Mouse (Mus musculus) MEL (cell line): ENCODE measurements at regions not wholly inside any gene's neighbourhood (a gene's known extent, or its start where the extent isn't known, plus 50 kb on each side); places are given as distances from the start of the nearest gene placed in this dataset.
"Not testable (repeated sequence)": the region's sequence is repeated elsewhere in the genome, so short reads cannot be mapped to it uniquely, and the experiment has no call there.

Experiments used
- DNase-seq: peaks from one replicate; pipeline ENCODE4 v3.0.0; 2011; ENCODE audit warnings: low read depth, low spot score
- H3K27ac ChIP-seq: 2 replicates; pipeline ENCODE4 v1.5.1; 2012; ENCODE audit warnings: low read depth, mild to moderate bottlenecking, control low read depth, low read length, moderate library complexity; ENCODE audit not compliant: control insufficient read depth
- H3K27me3 ChIP-seq, 2 experiments: fragments of 150-350 bp in 1 of 2; sonication (generic) in 1 of 2; 2 replicates each; pipeline ENCODE4 v1.6.1; 2012; ENCODE audit warnings: low read length in 2 of 2, mild to moderate bottlenecking in 2 of 2, improper control_type of control experiment in 1 of 2, moderate library complexity in 1 of 2; ENCODE audit not compliant: insufficient read depth in 2 of 2, control insufficient read depth in 1 of 2
- H3K36me3 ChIP-seq, 2 experiments: 2 replicates each; pipeline ENCODE4 v1.6.1; 2012 to 2014; ENCODE audit warnings: low read length in 2 of 2, improper control_type of control experiment in 1 of 2, inconsistent platforms in 1 of 2, mild to moderate bottlenecking in 1 of 2; ENCODE audit not compliant: insufficient read depth in 2 of 2, control insufficient read depth in 1 of 2
- H3K4me1 ChIP-seq, 2 experiments: fragments of 150-350 bp in 1 of 2; sonication (generic) in 1 of 2; 2 replicates each; pipeline ENCODE4 v1.6.1; 2012; ENCODE audit warnings: low read length in 2 of 2, improper control_type of control experiment in 1 of 2, mild to moderate bottlenecking in 1 of 2; ENCODE audit not compliant: insufficient read depth in 2 of 2, control insufficient read depth in 1 of 2
- H3K4me3 ChIP-seq, 2 experiments: fragments of 150-350 bp in 1 of 2; sonication (generic) in 1 of 2; 2 replicates each; pipeline ENCODE4 v1.5.1; 2012; ENCODE audit warnings: low read depth in 2 of 2, low read length in 2 of 2, mild to moderate bottlenecking in 2 of 2, moderate library complexity in 2 of 2, control low read depth in 1 of 2, improper control_type of control experiment in 1 of 2; ENCODE audit not compliant: control insufficient read depth in 1 of 2, insufficient read depth in 1 of 2
- H3K79me2 ChIP-seq: 2 replicates; pipeline ENCODE4 v1.6.1; 2012; ENCODE audit warnings: mild to moderate bottlenecking, low read length, moderate library complexity; ENCODE audit not compliant: control insufficient read depth, poor library complexity, insufficient read depth
- H3K9ac ChIP-seq: 2 replicates; pipeline ENCODE4 v1.6.1; 2012; ENCODE audit warnings: low read depth, mild to moderate bottlenecking, control low read depth, low read length, moderate library complexity; ENCODE audit not compliant: control insufficient read depth, poor library complexity, severe bottlenecking
- H3K9me3 ChIP-seq: fragments of 150-350 bp; sonication (generic); replicated peaks from 2 replicates; pipeline ENCODE4 v1.6.1; 2012; ENCODE audit warnings: mild to moderate bottlenecking, low read length, improper control_type of control experiment, moderate library complexity; ENCODE audit not compliant: insufficient read depth
- CHD2 ChIP-seq: IDR thresholded peaks from 2 replicates; pipeline ENCODE4 v1.6.1; 2011; ENCODE audit warnings: low read length, improper control_type of control experiment
- CTCF ChIP-seq, 3 experiments: IDR thresholded peaks in 2 of 3; conservative IDR thresholded peaks in 1 of 3; 2 replicates each; pipeline ENCODE4 v1.5.1; 2011 to 2012; ENCODE audit warnings: low read length in 3 of 3, low read depth in 2 of 3, mild to moderate bottlenecking in 2 of 3, improper control_type of control experiment in 1 of 3, inconsistent platforms in 1 of 3, mixed read lengths in 1 of 3, moderate library complexity in 1 of 3; ENCODE audit not compliant: control insufficient read depth in 1 of 3, insufficient read depth in 1 of 3, poor library complexity in 1 of 3, severe bottlenecking in 1 of 3
- E2F4 ChIP-seq: IDR thresholded peaks from 2 replicates; pipeline ENCODE4 v1.6.1; 2011; ENCODE audit warnings: low read depth, low read length, improper control_type of control experiment, borderline replicate concordance
- ELF1 ChIP-seq: IDR thresholded peaks from 2 replicates; pipeline ENCODE4 v1.6.1; 2014; ENCODE audit warnings: low read depth, mild to moderate bottlenecking, inconsistent platforms, low read length, improper control_type of control experiment, moderate library complexity
- HCFC1 ChIP-seq: IDR thresholded peaks from 2 replicates; pipeline ENCODE4 v1.6.1; 2012; ENCODE audit warnings: low read depth, mild to moderate bottlenecking, inconsistent platforms, low read length, improper control_type of control experiment, moderate library complexity
- JUND ChIP-seq: IDR thresholded peaks from 2 replicates; pipeline ENCODE4 v1.6.1; 2011; ENCODE audit warnings: low read depth, mild to moderate bottlenecking, improper control_type of control experiment, low read length
- MAFK ChIP-seq: IDR thresholded peaks from 2 replicates; pipeline ENCODE4 v1.6.1; 2011; ENCODE audit warnings: low read depth, mild to moderate bottlenecking, low read length, improper control_type of control experiment, borderline replicate concordance
- MYB ChIP-seq: IDR thresholded peaks from 2 replicates; pipeline ENCODE4 v1.6.1; 2011; ENCODE audit warnings: mild to moderate bottlenecking, low read depth, low read length, improper control_type of control experiment
- NELFE ChIP-seq: IDR thresholded peaks from 2 replicates; pipeline ENCODE4 v1.6.1; 2011; ENCODE audit warnings: low read depth, low read length, improper control_type of control experiment
- POLR2AphosphoS5 ChIP-seq: IDR thresholded peaks from 2 replicates; pipeline ENCODE4 v1.6.1; 2012; ENCODE audit warnings: low read depth, borderline replicate concordance, mild to moderate bottlenecking, inconsistent platforms, low read length, moderate library complexity, mixed read lengths
- SMC3 ChIP-seq: IDR thresholded peaks from 2 replicates; pipeline ENCODE4 v1.6.1; 2011; ENCODE audit warnings: low read depth, low read length, improper control_type of control experiment
- UBTF ChIP-seq: IDR thresholded peaks from 2 replicates; pipeline ENCODE4 v1.6.1; 2012; ENCODE audit warnings: low read depth, mild to moderate bottlenecking, inconsistent platforms, low read length, improper control_type of control experiment, moderate library complexity, borderline replicate concordance; ENCODE audit not compliant: insufficient read depth
- USF1 ChIP-seq: IDR thresholded peaks from 2 replicates; pipeline ENCODE4 v1.6.1; 2014; ENCODE audit warnings: low read depth, mild to moderate bottlenecking, inconsistent platforms, low read length, improper control_type of control experiment, moderate library complexity
- ZC3H11A ChIP-seq: IDR thresholded peaks from 2 replicates; pipeline ENCODE4 v1.6.1; 2012; ENCODE audit warnings: low read depth, mild to moderate bottlenecking, inconsistent platforms, low read length, improper control_type of control experiment

DNA sequence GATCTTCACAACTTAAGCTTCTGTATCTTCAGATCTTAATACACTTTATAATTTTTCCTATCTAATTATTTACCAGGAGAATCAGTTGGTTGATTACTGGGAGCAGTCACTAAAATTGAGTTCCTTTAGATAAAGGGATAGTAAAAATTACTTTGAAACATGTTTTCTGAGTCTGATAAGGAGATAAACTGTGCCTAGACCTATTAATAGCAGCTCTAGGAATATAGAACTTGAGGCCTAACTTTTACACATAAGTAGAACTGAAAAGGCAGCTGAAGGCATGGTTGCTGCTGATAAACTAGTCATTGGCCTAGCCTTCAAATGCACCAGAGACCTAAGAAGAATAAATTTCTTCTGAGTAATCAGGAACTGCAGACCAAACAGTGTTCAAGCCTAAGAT lies 260.5 kb downstream of the Aasdhppt start (continued):
- TF ChIP-seq E2F4 = no peak
- no peak for TF ChIP-seq ELF1
- TF ChIP-seq HCFC1 = no peak
- TF ChIP-seq MAFK = no peak
- no peak for TF ChIP-seq POLR2AphosphoS5
- TF ChIP-seq MYB = no peak

DNA sequence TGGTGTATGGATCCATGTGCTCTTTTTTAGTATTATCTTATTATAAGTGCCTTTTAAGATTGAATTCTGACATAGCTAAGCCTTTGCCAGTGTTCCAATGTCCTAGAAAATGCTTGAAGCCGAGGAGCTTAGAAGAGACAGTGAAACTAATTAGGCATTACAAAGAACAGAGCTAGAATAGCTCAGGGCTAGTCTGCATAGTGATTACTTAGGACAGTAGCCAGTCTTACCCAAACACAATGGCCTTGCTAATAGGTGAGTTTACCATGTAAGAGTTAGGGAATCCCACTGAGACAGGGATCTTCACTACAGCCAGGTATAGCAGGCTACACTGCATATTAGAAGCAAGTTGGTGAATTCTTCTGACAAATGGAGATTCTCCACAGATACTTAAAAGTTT lies 261.6 kb downstream of the Aasdhppt start:
- not testable (repeated sequence) for H3K4me3 ChIP-seq, H3K36me3 ChIP-seq, H3K4me1 ChIP-seq, H3K27me3 ChIP-seq, H3K27ac ChIP-seq, H3K9me3 ChIP-seq, DNase-seq, H3K9ac ChIP-seq, H3K79me2 ChIP-seq

GRCm38 (mm10) chr9:4040871-4041665 lies 268.2 kb downstream of the Aasdhppt start:
- H3K79me2 ChIP-seq = no peaks in the 10 kb centered on the region
- H3K4me3 ChIP-seq = no peak overlapping the region
- H3K9ac ChIP-seq = no peak overlapping the region
- H3K27ac ChIP-seq = no peak overlapping the region
- H3K36me3 ChIP-seq = no peaks in the 10 kb centered on the region
- no peaks in the 10 kb centered on the region for H3K9me3 ChIP-seq
- H3K27me3 ChIP-seq = no peaks in the 10 kb centered on the region
- DNase-seq = no peak
- no peaks in the 10 kb centered on the region for H3K4me1 ChIP-seq
- TF ChIP-seq USF1 (no peak), UBTF (no peak), JUND (no peak), CHD2 (no peak), ZC3H11A (no peak), NELFE (no peak), CTCF (IDR thresholded peaks at IDR 0.05 in 2 of 3, conservative IDR thresholded peaks at IDR 0.05 in 1 of 3; ENCODE audit: control insufficient read depth in 1 of 3, insufficient read depth in 1 of 3, low read depth in 2 of 3, low read length in 3 of 3, poor library complexity in 1 of 3, severe bottlenecking in 1 of 3) (no peak), POLR2AphosphoS5 (no peak), SMC3 (no peak)

- not testable (repeated sequence) for DNase-seq, H3K27ac ChIP-seq, H3K4me3 ChIP-seq, H3K36me3 ChIP-seq, H3K27me3 ChIP-seq, H3K9ac ChIP-seq, H3K79me2 ChIP-seq, H3K4me1 ChIP-seq, H3K9me3 ChIP-seq
These were observed 282.1 kb downstream of the Aasdhppt start for GRCm38 (mm10) chr9:4027181-4027580.
